Mouse (Mus musculus): Measurements from ENCODE around the gene Gm45208. TPM values are rescaled to one million over a fixed set of nuclear protein-coding genes. Genes with fewer than 3 reads are reported as not detected.
"Not testable (repeated sequence)": the region's sequence is repeated elsewhere in the genome, so short reads cannot be mapped to it uniquely, and the experiment has no call there.

Gm45208 gene
- polyA plus RNA-seq, 1 experiment from 2014 or later = not detected

- WGBS = 46% methylated on average over 4 of the region's 4 CpGs
- H3K9me3 ChIP-seq = no peaks in the 10 kb centered on the region
- H3K4me3 ChIP-seq = no peak overlapping the region
- no peaks in the 10 kb centered on the region for H3K36me3 ChIP-seq
- no peaks in the 10 kb centered on the region; the same call in 1 of the 2 replicates for H3K4me1 ChIP-seq
- no peak overlapping the region for H3K9ac ChIP-seq
- H3K27me3 ChIP-seq = no peaks in the 10 kb centered on the region
- no peak overlapping the region for H3K27ac ChIP-seq
- H3K4me2 ChIP-seq = no peak overlapping the region
- ATAC-seq (ENCODE audit: insufficient number of reproducible peaks, low FRiP score, low TSS enrichment, low read depth) = no peak
These were observed 29.2 kb upstream of the Gm45208 start for GRCm38 (mm10) chrX:7692862-7693261.

GRCm38 (mm10) chrX:7696520-7696919 lies 25.5 kb upstream of the Gm45208 start:
- 0 out of 2 replicates have a peak overlapping the region, but pooled peaks have one; percentile 7 for H3K4me2 ChIP-seq
- H3K9me3 ChIP-seq = no peaks in the 10 kb centered on the region
- H3K27ac ChIP-seq = no peak overlapping the region
- no peaks in the 10 kb centered on the region for H3K27me3 ChIP-seq
- ATAC-seq (ENCODE audit: insufficient number of reproducible peaks, low FRiP score, low TSS enrichment, low read depth) = no peak
- H3K36me3 ChIP-seq = peaks cover 6% of the 10 kb centered on the region; the same call in 1 of the 2 replicates
- H3K4me3 ChIP-seq = peak overlapping the region; percentile 54
- 31% methylated on average over 6 of the region's 6 CpGs for WGBS
- no peak overlapping the region for H3K9ac ChIP-seq
- H3K4me1 ChIP-seq = no peaks in the 10 kb centered on the region; the same call in 1 of the 2 replicates

- H3K4me3 ChIP-seq = peak within 1 kb of the TSS; percentile 54
- no peaks in the 10 kb centered on the region for H3K9me3 ChIP-seq
- H3K27ac ChIP-seq = 0 out of 2 replicates have a peak within 1 kb of the TSS, but pooled peaks have one; percentile 43
- H3K36me3 ChIP-seq = peaks cover 11% of the 10 kb centered on the region; the same call in 1 of the 2 replicates
- 15% methylated on average over 33 of the region's 33 CpGs for WGBS
- peak within 1 kb of the TSS; percentile 40 for H3K4me2 ChIP-seq
- peak within 1 kb of the TSS; percentile 37; the same call in 1 of the 2 replicates for H3K9ac ChIP-seq
- peak; percentile 92 for ATAC-seq (ENCODE audit: insufficient number of reproducible peaks, low FRiP score, low TSS enrichment, low read depth)
- no peaks in the 10 kb centered on the region for H3K27me3 ChIP-seq
- no peaks in the 10 kb centered on the region; the same call in 1 of the 2 replicates for H3K4me1 ChIP-seq
These were observed 25.1 kb upstream of the Gm45208 start, which contains the start of gene Gpkow for GRCm38 (mm10) chrX:7696954-7697381. Gpkow (plus strand) TSS chrX:7697131.

- H3K27me3 ChIP-seq, H3K9me3 ChIP-seq, H3K4me1 ChIP-seq, H3K36me3 ChIP-seq: not testable (repeated sequence)
- Histone ChIP-seq H3K4me2 (peak overlapping the region; percentile 39), H3K9ac (0 out of 2 replicates have a peak overlapping the region, but pooled peaks have one; percentile 23), H3K4me3 (peak overlapping the region; percentile 35), H3K27ac (peak overlapping the region; percentile 11; the same call in 1 of the 2 replicates)
- ATAC-seq (ENCODE audit: insufficient number of reproducible peaks, low FRiP score, low TSS enrichment, low read depth) = peak; percentile 9; the same call in 1 of the 2 replicates
- WGBS = 27% methylated on average over 5 of the region's 12 CpGs
These were observed 8.3 kb upstream of the Gm45208 start for GRCm38 (mm10) chrX:7713764-7714134.

GRCm38 (mm10) chrX:7714135-7714899 lies 7.7 kb upstream of the Gm45208 start, which contains the start of gene Wdr45:
Wdr45 (plus strand) TSS chrX:7714333.
- H3K9me3 ChIP-seq, H3K27me3 ChIP-seq, H3K36me3 ChIP-seq, H3K4me1 ChIP-seq: not testable (repeated sequence)
- H3K9ac ChIP-seq = 0 out of 2 replicates have a peak within 1 kb of the TSS, but pooled peaks have one; percentile 23
- ATAC-seq (ENCODE audit: insufficient number of reproducible peaks, low FRiP score, low TSS enrichment, low read depth) = peak; percentile 97
- H3K4me3 ChIP-seq = peak within 1 kb of the TSS; percentile 35
- WGBS = 27% methylated on average over 46 of the region's 60 CpGs
- H3K4me2 ChIP-seq = peak within 1 kb of the TSS; percentile 39
- peak within 1 kb of the TSS; percentile 11; the same call in 1 of the 2 replicates for H3K27ac ChIP-seq

- ATAC-seq (ENCODE audit: insufficient number of reproducible peaks, low FRiP score, low TSS enrichment, low read depth); H3K9me3 ChIP-seq; H3K4me2 ChIP-seq; H3K4me1 ChIP-seq; H3K27ac ChIP-seq; H3K9ac ChIP-seq; H3K27me3 ChIP-seq; H3K36me3 ChIP-seq; H3K4me3 ChIP-seq: not testable (repeated sequence)
- 38% methylated on average over 1 of the region's 1 CpGs for WGBS
These were observed 6.0 kb upstream of the Gm45208 start for GRCm38 (mm10) chrX:7716058-7716457.

- Histone ChIP-seq H3K4me2 (peak overlapping the region; percentile 59), H3K4me3 (peak overlapping the region; percentile 57), H3K4me1 (no peaks in the 10 kb centered on the region), H3K27ac (no peak overlapping the region), H3K36me3 (peaks cover 17% of the 10 kb centered on the region; the same call in 1 of the 2 replicates), H3K9ac (peak overlapping the region; percentile 35; the same call in 1 of the 2 replicates), H3K27me3 (no peaks in the 10 kb centered on the region), H3K9me3 (no peaks in the 10 kb centered on the region)
- ATAC-seq (ENCODE audit: insufficient number of reproducible peaks, low FRiP score, low TSS enrichment, low read depth) = no peak
- WGBS = 29% methylated on average over 11 of the region's 11 CpGs
These were observed 202 bp downstream of the Gm45208 start for GRCm38 (mm10) chrX:7722282-7722611.

- Histone ChIP-seq H3K4me3 (peak overlapping the region; percentile 57), H3K4me2 (peak overlapping the region; percentile 59), H3K9me3 (no peaks in the 10 kb centered on the region), H3K36me3 (peaks cover 17% of the 10 kb centered on the region; the same call in 1 of the 2 replicates), H3K9ac (peak overlapping the region; percentile 35; the same call in 1 of the 2 replicates), H3K27ac (no peak overlapping the region), H3K27me3 (no peaks in the 10 kb centered on the region), H3K4me1 (no peaks in the 10 kb centered on the region)
- no peak for ATAC-seq (ENCODE audit: insufficient number of reproducible peaks, low FRiP score, low TSS enrichment, low read depth)
- 19% methylated on average over 4 of the region's 4 CpGs for WGBS
These were observed 646 bp downstream of the Gm45208 start for GRCm38 (mm10) chrX:7722691-7723090.

GRCm38 (mm10) chrX:7724135-7724534 lies 2.1 kb downstream of the Gm45208 start:
- H3K9me3 ChIP-seq = no peaks in the 10 kb centered on the region
- no peak overlapping the region for H3K9ac ChIP-seq
- 81% methylated on average over 7 of the region's 7 CpGs for WGBS
- no peaks in the 10 kb centered on the region for H3K27me3 ChIP-seq
- H3K4me2 ChIP-seq = no peak overlapping the region
- 0 out of 2 replicates have a peak, but pooled peaks cover 2% of the 10 kb centered on the region for H3K4me1 ChIP-seq
- peaks cover 17% of the 10 kb centered on the region; the same call in 1 of the 2 replicates for H3K36me3 ChIP-seq
- H3K27ac ChIP-seq = no peak overlapping the region
- no peak for ATAC-seq (ENCODE audit: insufficient number of reproducible peaks, low FRiP score, low TSS enrichment, low read depth)
- no peak overlapping the region for H3K4me3 ChIP-seq

GRCm38 (mm10) chrX:7725841-7726240 lies 3.8 kb downstream of the Gm45208 start:
- H3K36me3 ChIP-seq = peaks cover 17% of the 10 kb centered on the region; the same call in 1 of the 2 replicates
- no peaks in the 10 kb centered on the region for H3K9me3 ChIP-seq
- no peak for ATAC-seq (ENCODE audit: insufficient number of reproducible peaks, low FRiP score, low TSS enrichment, low read depth)
- no peak overlapping the region for H3K4me3 ChIP-seq
- H3K27me3 ChIP-seq = no peaks in the 10 kb centered on the region
- H3K27ac ChIP-seq = no peak overlapping the region
- H3K9ac ChIP-seq = no peak overlapping the region
- H3K4me2 ChIP-seq = no peak overlapping the region
- 89% methylated on average over 12 of the region's 12 CpGs for WGBS
- peaks cover 4% of the 10 kb centered on the region; the same call in 1 of the 2 replicates for H3K4me1 ChIP-seq

GRCm38 (mm10) chrX:7727176-7727575 lies 5.1 kb downstream of the Gm45208 start:
- H3K4me2 ChIP-seq = no peak overlapping the region
- H3K9ac ChIP-seq = no peak overlapping the region
- no peak for ATAC-seq (ENCODE audit: insufficient number of reproducible peaks, low FRiP score, low TSS enrichment, low read depth)
- no peak overlapping the region for H3K27ac ChIP-seq
- peaks cover 4% of the 10 kb centered on the region; the same call in 1 of the 2 replicates for H3K4me1 ChIP-seq
- 90% methylated on average over 13 of the region's 13 CpGs for WGBS
- H3K36me3 ChIP-seq = peaks cover 17% of the 10 kb centered on the region; the same call in 1 of the 2 replicates
- no peak overlapping the region for H3K4me3 ChIP-seq
- H3K27me3 ChIP-seq = no peaks in the 10 kb centered on the region
- H3K9me3 ChIP-seq = no peaks in the 10 kb centered on the region

All from limb, embryonic 15.5 days (tissue).